Mouse (Mus musculus) hindbrain, embryonic 10.5 days (tissue): ENCODE measurements around the gene Alg12. TPM values are rescaled to one million over a fixed set of nuclear protein-coding genes. Genes with fewer than 3 reads are reported as not detected.
"Not testable (repeated sequence)": the region's sequence is repeated elsewhere in the genome, so short reads cannot be mapped to it uniquely, and the experiment has no call there.

ENCODE experiments used
- DNase-seq: peaks from one replicate; pipeline ENCODE4 v3.0.0-alpha.2; 2017; ENCODE audit warnings: low spot score
- H3K27ac ChIP-seq: fragments of 300-500 bp; sonication (generic); 2 replicates; pipeline ENCODE4 v1.5.1; 2016; ENCODE audit warnings: mild to moderate bottlenecking, moderate library complexity
- H3K27me3 ChIP-seq: fragments of 300-500 bp; sonication (generic); 2 replicates; pipeline ENCODE4 v1.6.1; 2016; ENCODE audit warnings: mild to moderate bottlenecking; ENCODE audit not compliant: poor library complexity, insufficient read depth, severe bottlenecking
- H3K36me3 ChIP-seq: fragments of 300-500 bp; sonication (generic); 2 replicates; pipeline ENCODE4 v1.6.1; 2016; ENCODE audit warnings: mild to moderate bottlenecking, moderate library complexity
- H3K4me1 ChIP-seq: fragments of 300-500 bp; sonication (generic); replicated peaks from 2 replicates; pipeline ENCODE4 v1.6.1; 2016; ENCODE audit warnings: mild to moderate bottlenecking
- H3K4me3 ChIP-seq: fragments of 300-500 bp; sonication (generic); 2 replicates; pipeline ENCODE4 v1.5.1; 2016; ENCODE audit warnings: mild to moderate bottlenecking, moderate library complexity
- H3K9me3 ChIP-seq: fragments of 300-500 bp; sonication (generic); 2 replicates; pipeline ENCODE4 v1.6.1; 2016; ENCODE audit warnings: mild to moderate bottlenecking, moderate library complexity
- WGBS: fragments of 180-500 bp; shearing (Covaris S2); methylation state at CpG from one replicate; pipeline ENCODE4 v1.1.7; 2016; 5-methylcytosine and 5-hydroxymethylcytosine counted together
- polyA plus RNA-seq: library from polyadenylated mRNA; unstranded; fragments of >200 nt; fragmentation: Nextera tagmentation; extraction: Ambion mirVana; gene quantifications from 2 replicates; pipeline ENCODE4 v1.2.1, GENCODE M21; 2016

The Alg12 gene
- polyA plus RNA-seq, 1 experiment from 2014 or later: 11.7 TPM

GRCm38 (mm10) chr15:88821403-88821802, 2.3 kb upstream of the Alg12 start:
- Histone ChIP-seq H3K4me1 (peaks cover 28% of the 10 kb centered on the region), H3K36me3 (peaks cover 59% of the 10 kb centered on the region), H3K27me3 (no peaks in the 10 kb centered on the region), H3K27ac (no peak overlapping the region), H3K9me3 (no peaks in the 10 kb centered on the region), H3K4me3 (peak overlapping the region; percentile 95)
- no peak for DNase-seq
- 88% methylated on average over 7 of the region's 7 CpGs for WGBS

GRCm38 (mm10) chr15:88819906-88820303, 787 bp upstream of the Alg12 start:
- H3K4me1 ChIP-seq: peaks cover 28% of the 10 kb centered on the region
- H3K4me3 ChIP-seq: peak overlapping the region; percentile 95
- no peaks in the 10 kb centered on the region for H3K27me3 ChIP-seq
- H3K36me3 ChIP-seq: peaks cover 59% of the 10 kb centered on the region
- DNase-seq: no peak
- WGBS: 2% methylated on average over 23 of the region's 23 CpGs
- H3K9me3 ChIP-seq: no peaks in the 10 kb centered on the region
- H3K27ac ChIP-seq: peak overlapping the region; percentile 90

DNA sequence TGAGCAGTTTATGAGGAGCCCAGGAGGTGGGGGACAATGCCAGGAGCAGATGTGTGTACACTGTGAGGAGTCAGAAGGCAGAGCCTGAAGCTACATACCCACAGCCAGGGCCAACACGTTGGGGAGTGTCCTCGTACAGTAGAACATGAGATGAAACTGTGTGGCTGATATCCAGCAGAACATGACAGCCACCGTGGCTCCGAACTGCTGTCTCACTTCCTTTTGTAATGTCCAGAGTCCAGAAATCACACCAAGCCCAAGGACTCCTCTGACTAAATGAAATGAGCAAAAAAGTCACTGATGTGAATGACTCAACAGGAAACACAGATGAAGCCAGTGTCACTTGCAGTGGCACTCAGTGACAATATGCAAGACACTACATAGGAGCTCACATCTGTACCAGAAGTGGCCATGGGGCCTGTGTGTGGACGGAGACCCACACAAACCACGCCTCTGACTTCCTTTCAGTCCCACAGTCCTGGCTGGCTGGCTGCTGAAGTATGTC, 3.9 kb downstream of the Alg12 start:
- Histone ChIP-seq H3K4me3 (no peak overlapping the region), H3K36me3 (peaks cover 60% of the 10 kb centered on the region), H3K27ac (no peak overlapping the region), H3K4me1 (peaks cover 15% of the 10 kb centered on the region), H3K27me3 (no peaks in the 10 kb centered on the region), H3K9me3 (no peaks in the 10 kb centered on the region)
- 90% methylated on average over 6 of the region's 6 CpGs for WGBS
- DNase-seq: no peak

DNA sequence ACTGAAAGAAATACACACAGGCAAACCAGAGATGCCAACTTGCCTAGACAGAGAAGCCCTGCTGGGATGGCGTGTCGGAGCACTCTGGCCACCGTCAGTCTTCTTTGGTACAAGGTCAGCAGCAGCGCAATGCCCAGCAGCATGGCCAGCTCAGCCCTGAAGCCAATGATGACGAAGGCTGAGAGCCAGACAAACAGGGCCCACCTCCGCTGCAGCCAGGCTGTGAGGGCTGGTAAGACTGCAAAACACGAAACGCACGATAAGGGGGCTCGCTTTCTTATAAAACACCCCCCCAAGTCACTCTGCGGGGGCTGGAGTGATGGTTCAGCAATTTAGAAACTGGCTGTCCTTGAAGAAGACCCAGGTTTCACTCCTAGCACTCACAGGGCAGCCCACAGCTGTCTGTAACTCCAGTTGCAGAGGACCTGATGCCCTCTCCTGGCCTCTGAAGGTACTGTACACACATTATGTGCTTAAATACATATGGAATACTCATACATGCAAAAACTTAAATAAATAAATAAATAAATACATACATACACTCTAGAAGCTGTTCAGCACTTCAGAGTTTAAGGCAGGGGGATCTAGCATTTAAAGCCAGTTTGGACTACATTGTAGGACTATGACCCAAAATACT, 4.6 kb downstream of the Alg12 start:
- H3K36me3 ChIP-seq: peaks cover 67% of the 10 kb centered on the region
- peaks cover 7% of the 10 kb centered on the region; the same call in 1 of the 2 replicates for H3K4me1 ChIP-seq
- WGBS: 96% methylated on average over 11 of the region's 11 CpGs
- no peaks in the 10 kb centered on the region for H3K27me3 ChIP-seq
- H3K9me3 ChIP-seq: no peaks in the 10 kb centered on the region
- DNase-seq: no peak
- no peak overlapping the region for H3K4me3 ChIP-seq
- H3K27ac ChIP-seq: no peak overlapping the region

- not testable (repeated sequence) for H3K27ac ChIP-seq, H3K4me3 ChIP-seq, DNase-seq, H3K9me3 ChIP-seq, H3K4me1 ChIP-seq, H3K27me3 ChIP-seq
- WGBS: 90% methylated on average over 2 of the region's 2 CpGs
- H3K36me3 ChIP-seq: peaks cover 74% of the 10 kb centered on the region
These were observed 5.2 kb downstream of the Alg12 start for GRCm38 (mm10) chr15:88813873-88814272.

DNA sequence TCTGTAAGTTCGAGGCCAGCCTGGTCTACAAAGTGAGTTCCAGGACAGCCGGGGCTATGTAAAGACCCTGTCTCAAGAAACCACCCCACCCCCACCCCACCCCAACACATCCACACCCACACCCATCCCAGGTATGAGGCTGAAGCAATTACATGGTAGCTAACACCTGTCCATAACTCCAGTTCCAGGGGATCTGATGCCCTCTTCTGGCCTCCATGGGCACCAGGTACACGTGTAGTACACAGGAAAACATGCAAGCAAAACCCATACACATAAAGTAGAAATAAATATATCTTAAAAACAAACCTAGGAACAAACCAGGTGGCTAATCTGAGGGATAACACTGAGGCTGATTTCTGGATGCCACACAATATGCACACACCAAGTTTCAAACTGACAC, 5.9 kb downstream of the Alg12 start:
- no peaks in the 10 kb centered on the region for H3K27me3 ChIP-seq
- H3K27ac ChIP-seq: no peak overlapping the region
- no peak for DNase-seq
- H3K4me1 ChIP-seq: peaks cover 2% of the 10 kb centered on the region; the same call in 1 of the 2 replicates
- 93% methylated on average over 3 of the region's 3 CpGs for WGBS
- no peaks in the 10 kb centered on the region for H3K9me3 ChIP-seq
- peaks cover 80% of the 10 kb centered on the region for H3K36me3 ChIP-seq
- no peak overlapping the region for H3K4me3 ChIP-seq

- Histone ChIP-seq H3K9me3 (no peaks in the 10 kb centered on the region), H3K4me3 (no peak overlapping the region), H3K4me1 (no peaks in the 10 kb centered on the region), H3K27ac (no peak overlapping the region), H3K27me3 (no peaks in the 10 kb centered on the region), H3K36me3 (peaks cover 96% of the 10 kb centered on the region)
- 86% methylated on average over 2 of the region's 2 CpGs for WGBS
- no peak for DNase-seq
These were observed 8.7 kb downstream of the Alg12 start for GRCm38 (mm10) chr15:88810369-88810768.

GRCm38 (mm10) chr15:88808121-88808520, 11.0 kb downstream of the Alg12 start:
- H3K4me1 ChIP-seq: no peaks in the 10 kb centered on the region
- no peaks in the 10 kb centered on the region for H3K27me3 ChIP-seq
- H3K4me3 ChIP-seq: no peak overlapping the region
- no peak overlapping the region for H3K27ac ChIP-seq
- H3K36me3 ChIP-seq: peaks cover 93% of the 10 kb centered on the region
- H3K9me3 ChIP-seq: no peaks in the 10 kb centered on the region
- WGBS: 90% methylated on average over 8 of the region's 8 CpGs
- DNase-seq: no peak

- DNase-seq: no peak
- WGBS: 90% methylated on average over 6 of the region's 6 CpGs
- H3K9me3 ChIP-seq: no peaks in the 10 kb centered on the region
These were observed 16.8 kb downstream of the Alg12 start for GRCm38 (mm10) chr15:88802348-88802747.

GRCm38 (mm10) chr15:88801903-88802302, 17.2 kb downstream of the Alg12 start:
- no peak for DNase-seq
- Histone ChIP-seq H3K4me3 (no peak overlapping the region), H3K27me3 (no peaks in the 10 kb centered on the region), H3K36me3 (peaks cover 35% of the 10 kb centered on the region), H3K4me1 (no peaks in the 10 kb centered on the region), H3K27ac (no peak overlapping the region), H3K9me3 (no peaks in the 10 kb centered on the region)
- whole genome bisulfite sequencing: 92% methylated on average over 3 of the region's 3 CpGs

More at GRCm38 (mm10) chr15:88802348-88802747, 16.8 kb downstream of the Alg12 start:
- no peaks in the 10 kb centered on the region for H3K27me3 ChIP-seq
- H3K36me3 ChIP-seq: peaks cover 38% of the 10 kb centered on the region
- H3K4me1 ChIP-seq: no peaks in the 10 kb centered on the region
- H3K4me3 ChIP-seq: no peak overlapping the region
- no peak overlapping the region for H3K27ac ChIP-seq

DNA sequence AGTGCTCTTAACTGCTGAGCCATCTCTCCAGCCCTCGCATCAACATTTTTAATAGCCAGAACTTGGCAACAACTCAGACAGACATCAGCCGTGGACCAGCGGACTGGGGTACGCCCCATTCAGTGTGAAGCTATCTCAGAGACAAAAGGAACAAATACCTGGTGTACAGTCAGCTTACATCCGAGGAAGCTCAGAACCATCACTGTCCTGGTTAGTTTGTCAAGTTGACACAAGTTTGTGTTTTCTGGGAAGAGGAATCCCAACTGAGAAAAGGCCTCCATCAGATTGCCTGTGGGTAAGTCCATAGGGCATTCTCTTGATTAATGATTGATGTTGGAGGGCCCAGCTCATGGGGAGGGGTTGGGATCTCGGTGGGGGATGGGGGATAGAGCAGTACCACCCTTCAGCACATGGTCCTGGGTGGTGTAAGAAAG, 18.2 kb downstream of the Alg12 start:
- Histone ChIP-seq H3K4me1 (no peaks in the 10 kb centered on the region), H3K27ac (no peak overlapping the region), H3K36me3 (peaks cover 26% of the 10 kb centered on the region), H3K9me3 (no peaks in the 10 kb centered on the region), H3K27me3 (no peaks in the 10 kb centered on the region), H3K4me3 (no peak overlapping the region)
- WGBS: 85% methylated on average over 6 of the region's 6 CpGs
- DNase-seq: no peak

GRCm38 (mm10) chr15:88799950-88800371, 19.2 kb downstream of the Alg12 start:
- WGBS: 87% methylated on average over 11 of the region's 11 CpGs
- H3K27me3 ChIP-seq: no peaks in the 10 kb centered on the region
- H3K4me3 ChIP-seq: no peak overlapping the region
- H3K27ac ChIP-seq: no peak overlapping the region
- peaks cover 16% of the 10 kb centered on the region for H3K36me3 ChIP-seq
- no peaks in the 10 kb centered on the region for H3K9me3 ChIP-seq
- DNase-seq: no peak
- no peaks in the 10 kb centered on the region for H3K4me1 ChIP-seq

GRCm38 (mm10) chr15:88794729-88795128, 24.4 kb downstream of the Alg12 start:
- WGBS: 85% methylated on average over 5 of the region's 5 CpGs
- not testable (repeated sequence) for H3K27ac ChIP-seq, H3K4me3 ChIP-seq, H3K27me3 ChIP-seq, H3K36me3 ChIP-seq, DNase-seq, H3K9me3 ChIP-seq, H3K4me1 ChIP-seq
